Mouse (Mus musculus) CD4-positive naive resting alpha-beta T cell, adult 76 days (primary cell): ENCODE data around the gene Calm1. TPM values are rescaled to one million over a fixed set of nuclear protein-coding genes. Genes with fewer than 3 reads are reported as not detected.

Experiments
- total RNA-seq: library from RNA; stranded (reverse); gene quantifications from one replicate; pipeline ENCODE4 v1.2.4, GENCODE M21; 2023

Gene Calm1
- total RNA-seq: 382 TPM

DNA sequence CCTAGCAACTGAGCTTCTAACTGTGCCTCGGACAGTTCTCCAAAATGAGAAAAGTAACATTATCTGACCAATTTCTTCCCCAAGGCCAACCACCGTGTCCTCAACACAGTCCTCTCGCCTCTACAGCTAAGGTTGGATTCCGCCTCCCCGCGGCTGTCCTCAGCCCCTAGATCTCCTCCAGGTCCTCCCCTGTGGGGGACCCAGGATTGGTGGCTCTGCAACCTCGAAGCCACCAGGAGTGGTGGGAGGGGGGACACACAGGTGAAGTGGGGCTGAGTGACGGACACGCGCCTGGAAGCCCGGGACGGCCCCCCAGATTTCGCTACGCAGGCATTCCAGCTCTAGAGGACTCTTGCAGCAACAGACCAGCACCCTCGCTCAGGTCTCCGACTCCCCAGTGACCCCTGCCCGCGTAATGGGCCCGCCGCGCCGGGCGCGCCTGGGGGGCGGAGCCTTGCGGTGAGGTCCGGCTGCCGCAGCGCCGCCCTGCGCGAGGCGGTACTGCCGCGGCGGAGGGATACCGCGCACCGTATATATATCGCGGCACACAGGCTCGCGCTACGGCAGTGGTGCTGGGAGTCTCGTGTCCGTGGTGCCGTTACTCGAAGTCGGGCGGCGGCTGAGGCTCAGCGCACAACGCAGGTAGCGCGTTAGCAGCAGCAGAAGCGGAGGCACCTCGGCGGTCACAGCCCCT lies at the start of gene Calm1:
Gene Calm1 (plus strand): TSS at position 469 of the 694 bp plus-strand sequence.

DNA sequence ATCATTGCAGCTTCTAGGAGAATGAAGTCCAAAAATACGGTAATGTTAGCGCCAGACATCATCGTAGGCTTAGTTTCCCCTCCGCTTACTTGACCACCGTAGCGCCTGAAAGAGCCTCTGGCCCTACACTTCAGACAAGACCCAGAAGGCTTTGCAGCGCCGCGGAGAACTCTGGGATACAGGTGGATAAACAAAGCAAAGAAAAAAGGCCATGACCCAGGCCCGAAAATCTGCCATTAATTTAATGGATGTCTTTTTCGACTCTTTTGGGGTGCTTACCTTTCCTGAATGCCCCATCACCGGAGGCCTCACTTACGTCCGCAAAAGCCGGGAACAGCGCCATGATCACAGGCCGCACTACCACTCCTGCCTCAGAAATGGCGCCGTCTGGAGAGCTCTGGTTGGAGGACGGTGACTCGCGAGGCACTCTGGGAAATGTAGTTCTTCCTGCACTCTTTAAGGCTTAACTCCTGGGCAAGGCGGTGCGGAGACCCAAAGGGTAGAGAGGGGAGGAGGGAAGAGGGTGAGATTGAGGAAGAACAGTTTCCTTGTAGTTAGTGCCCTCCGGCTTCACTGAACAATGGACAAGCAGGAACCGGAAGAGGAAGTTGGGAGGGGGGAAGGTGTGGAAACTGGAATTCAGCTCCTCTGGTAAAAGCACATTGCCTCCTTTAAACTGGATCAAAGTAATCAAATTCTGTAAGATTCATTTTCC lies 39.8 kb upstream of the Calm1 start, which contains the start of gene Nrde2:
Gene Nrde2 (minus strand): TSS at position 393 of the 715 bp plus-strand sequence.

Other genes starting within 250 kb of the Calm1 start
- 1.5 TPM for gene Kcnk13, start 234.9 kb upstream of the Calm1 start, total RNA-seq
- gene Psmc1, start 89.3 kb upstream of the Calm1 start, total RNA-seq: 73.3 TPM
- 36.5 TPM for gene Nrde2, start 39.8 kb upstream of the Calm1 start, total RNA-seq